Mouse (Mus musculus): ENCODE results near the gene Lyzl6. TPM values are rescaled to one million over a fixed set of nuclear protein-coding genes. Genes with fewer than 3 reads are reported as not detected.
"Not testable (repeated sequence)": the region's sequence is repeated elsewhere in the genome, so short reads cannot be mapped to it uniquely, and the experiment has no call there.

Lyzl6 gene
- not detected in 2 replicates for polyA plus RNA-seq (2012; rRNA removed)
- polyA plus RNA-seq (2014; fragmentation: Nextera tagmentation; extraction: Ambion mirVana), result not detected in 2 replicates

DNA sequence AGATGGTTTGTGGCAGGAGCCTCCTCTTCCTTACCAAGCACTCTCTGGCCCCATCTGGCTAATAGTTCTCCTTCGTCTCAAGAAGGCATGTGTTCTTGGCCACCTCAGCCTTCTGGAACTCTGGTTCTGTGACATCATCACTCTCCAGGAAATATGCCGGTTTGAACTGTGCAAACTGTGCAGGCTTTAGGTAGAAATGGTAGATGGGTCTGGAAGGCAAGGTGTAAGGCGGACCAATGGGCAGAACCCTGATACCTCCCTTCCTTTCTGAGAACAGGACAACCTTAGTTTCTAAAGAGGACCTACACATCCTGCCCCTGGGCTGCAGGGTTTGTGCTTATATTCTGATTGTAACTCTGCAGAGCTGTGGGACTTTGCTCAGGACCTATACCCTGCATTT, at the start of gene Lyzl6:
Lyzl6 (minus strand) TSS at position 101 of the 400 bp plus-strand sequence.
- Histone ChIP-seq H3K9me3 (ENCODE audit: control insufficient read depth, low read length) (no peaks in the 10 kb centered on the region), H3K36me3 (replicated peaks; ENCODE audit: control insufficient read depth, insufficient read depth, low read depth) (no peaks in the 10 kb centered on the region), H3K4me2 (ENCODE audit: low read depth) (no peak within 1 kb of the TSS), H3K9ac (replicated peaks) (no peak within 1 kb of the TSS), H3K4me1 (replicated peaks; ENCODE audit: control insufficient read depth in 2 of 2, insufficient read depth in 2 of 2, low read length in 1 of 2) (no peaks in the 10 kb centered on the region), H3K4me3 (ENCODE audit: insufficient read depth in 1 of 2, low read depth in 2 of 2, low read length in 2 of 2) (no peak within 1 kb of the TSS), H3K27ac (no peak within 1 kb of the TSS), H3K27me3 (ENCODE audit: control insufficient read depth, insufficient read depth, low read length) (peaks cover 4% of the 10 kb centered on the region)
- TF ChIP-seq EP300 (IDR thresholded peaks at IDR 0.05; ENCODE audit: low read depth) (no peak), CTCF (IDR thresholded peaks at IDR 0.05; ENCODE audit: low read depth) (no peak)
- DNase-seq (ENCODE audit: low read depth in 3 of 3, low spot score in 3 of 3) (no peak), ATAC-seq (ENCODE audit: insufficient read depth) (no peak)
- WGBS (ENCODE audit: insufficient replicate concordance), result 44% methylated on average over 3 of the region's 3 CpGs

DNA sequence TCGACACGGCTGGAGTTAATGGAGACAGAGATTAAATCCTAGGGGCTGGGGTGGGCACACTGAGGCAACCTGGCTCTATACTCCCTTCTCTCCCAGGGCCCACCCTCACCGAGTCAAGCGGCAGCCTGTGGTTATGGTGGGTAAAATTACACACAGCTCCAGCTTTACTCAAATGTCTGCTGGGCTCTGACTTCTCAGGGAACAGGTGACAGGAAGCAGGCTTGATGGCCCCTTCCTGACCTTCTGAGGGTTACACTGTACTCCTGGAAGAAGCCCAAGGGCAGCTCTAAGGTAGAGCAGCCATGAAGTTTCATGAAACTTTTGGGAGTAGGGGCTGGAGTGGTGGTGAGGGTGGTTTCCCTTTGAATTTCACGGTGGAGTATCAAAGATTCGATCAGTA, 48.0 kb upstream of the Lyzl6 start:
- Histone ChIP-seq H3K4me2 (ENCODE audit: low read depth) (no peak overlapping the region), H3K27me3 (ENCODE audit: control insufficient read depth, insufficient read depth, low read length) (no peaks in the 10 kb centered on the region), H3K36me3 (replicated peaks; ENCODE audit: control insufficient read depth, insufficient read depth, low read depth) (peaks cover 23% of the 10 kb centered on the region), H3K27ac (no peak overlapping the region), H3K9me3 (ENCODE audit: control insufficient read depth, low read length) (no peaks in the 10 kb centered on the region), H3K4me1 (replicated peaks; ENCODE audit: control insufficient read depth in 2 of 2, insufficient read depth in 2 of 2, low read length in 1 of 2) (peaks cover 0 to 7% of the 10 kb centered on the region in 2 experiments; a peak in 2 of 4 replicates), H3K9ac (replicated peaks) (no peak overlapping the region), H3K4me3 (ENCODE audit: insufficient read depth in 1 of 2, low read depth in 2 of 2, low read length in 2 of 2) (no peak overlapping the region)
- ATAC-seq (ENCODE audit: insufficient read depth), result no peak
- DNase-seq (ENCODE audit: low read depth in 3 of 3, low spot score in 3 of 3), result no peak
- 60% methylated on average over 6 of the region's 6 CpGs for WGBS (ENCODE audit: insufficient replicate concordance)
- no peak for TF ChIP-seq EP300 (IDR thresholded peaks at IDR 0.05; ENCODE audit: low read depth)
- no peak for TF ChIP-seq CTCF (IDR thresholded peaks at IDR 0.05; ENCODE audit: low read depth)

DNA sequence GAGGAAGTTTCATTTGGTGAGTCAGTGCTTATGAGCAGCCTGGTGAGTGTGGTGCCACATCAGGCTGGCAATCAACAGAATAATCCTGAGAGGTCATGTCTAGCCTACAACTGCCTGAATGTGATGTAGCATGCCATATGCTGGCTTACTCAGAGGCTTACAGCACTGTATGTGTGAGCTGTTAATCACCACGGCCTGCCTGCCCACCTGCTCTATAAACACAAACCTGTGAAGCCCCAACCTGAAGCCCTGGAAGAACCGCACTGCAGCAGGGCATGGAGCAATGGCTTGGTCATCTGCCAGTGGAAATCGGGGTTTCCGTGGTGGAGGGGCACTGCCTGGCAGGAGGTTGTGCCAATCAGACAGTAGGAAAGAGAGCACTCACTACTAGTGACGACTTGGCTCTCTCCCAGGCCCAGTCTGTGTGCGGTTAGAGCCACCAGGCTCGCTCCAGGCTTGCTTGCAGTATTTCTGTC, 46.6 kb upstream of the Lyzl6 start:
- no peak overlapping the region for H3K27ac ChIP-seq
- no peak for TF ChIP-seq EP300 (IDR thresholded peaks at IDR 0.05; ENCODE audit: low read depth)
- no peak for TF ChIP-seq CTCF (IDR thresholded peaks at IDR 0.05; ENCODE audit: low read depth)
- H3K27me3 ChIP-seq (ENCODE audit: control insufficient read depth, insufficient read depth, low read length), result no peaks in the 10 kb centered on the region
- H3K9ac ChIP-seq (replicated peaks), result no peak overlapping the region
- DNase-seq (ENCODE audit: low read depth in 3 of 3, low spot score in 3 of 3) (no peak), ATAC-seq (ENCODE audit: insufficient read depth) (no peak)
- H3K4me3 ChIP-seq (ENCODE audit: insufficient read depth in 1 of 2, low read depth in 2 of 2, low read length in 2 of 2), result no peak overlapping the region
- H3K9me3 ChIP-seq (ENCODE audit: control insufficient read depth, low read length), result no peaks in the 10 kb centered on the region
- peaks cover 25% of the 10 kb centered on the region for H3K36me3 ChIP-seq (replicated peaks; ENCODE audit: control insufficient read depth, insufficient read depth, low read depth)
- H3K4me1 ChIP-seq (replicated peaks; ENCODE audit: control insufficient read depth in 2 of 2, insufficient read depth in 2 of 2, low read length in 1 of 2), result peaks cover 0 to 7% of the 10 kb centered on the region in 2 experiments; a peak in 2 of 4 replicates
- H3K4me2 ChIP-seq (ENCODE audit: low read depth), result no peak overlapping the region
- 76% methylated on average over 7 of the region's 7 CpGs for WGBS (ENCODE audit: insufficient replicate concordance)

DNA sequence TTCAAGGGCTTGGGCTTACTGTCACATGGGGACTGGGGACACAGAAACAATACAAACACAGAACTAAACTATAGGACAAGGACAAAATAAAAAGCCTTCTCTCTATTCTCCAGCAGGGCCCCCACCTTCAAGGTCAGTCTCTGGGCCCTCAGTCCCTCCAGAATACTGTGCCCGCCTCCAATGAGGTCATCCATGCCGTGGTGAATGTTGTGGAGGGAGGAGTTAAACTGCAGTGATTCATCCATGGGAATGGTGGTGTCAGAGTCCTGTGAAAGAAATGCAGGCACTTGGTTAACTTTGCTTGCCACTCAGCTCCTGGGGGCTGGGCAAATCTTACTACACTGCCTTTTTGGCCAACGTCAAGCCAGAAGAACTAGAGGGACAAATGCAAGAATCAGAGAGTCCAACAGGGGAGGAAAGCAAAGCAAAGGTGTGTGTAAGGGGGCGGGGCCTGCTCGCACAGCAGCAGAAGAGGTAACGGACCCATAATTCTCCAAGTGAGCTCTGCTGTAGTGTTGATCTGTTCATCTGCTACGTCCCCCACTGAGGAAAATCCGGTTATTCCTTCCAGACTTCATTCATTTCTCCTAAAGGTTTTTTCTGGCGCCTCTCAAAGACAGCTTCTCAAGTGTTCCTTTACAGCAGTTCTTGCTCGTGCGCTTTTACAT, 45.1 kb upstream of the Lyzl6 start:
- Histone ChIP-seq H3K36me3 (replicated peaks; ENCODE audit: control insufficient read depth, insufficient read depth, low read depth) (peaks cover 31% of the 10 kb centered on the region), H3K9ac (replicated peaks) (no peak overlapping the region), H3K4me1 (replicated peaks; ENCODE audit: control insufficient read depth in 2 of 2, insufficient read depth in 2 of 2, low read length in 1 of 2) (no peaks in the 10 kb centered on the region), H3K27me3 (ENCODE audit: control insufficient read depth, insufficient read depth, low read length) (no peaks in the 10 kb centered on the region), H3K4me2 (ENCODE audit: low read depth) (no peak overlapping the region), H3K27ac (no peak overlapping the region), H3K9me3 (ENCODE audit: control insufficient read depth, low read length) (no peaks in the 10 kb centered on the region), H3K4me3 (ENCODE audit: insufficient read depth in 1 of 2, low read depth in 2 of 2, low read length in 2 of 2) (no peak overlapping the region)
- TF ChIP-seq EP300 (IDR thresholded peaks at IDR 0.05; ENCODE audit: low read depth) (no peak), CTCF (IDR thresholded peaks at IDR 0.05; ENCODE audit: low read depth) (no peak)
- DNase-seq (ENCODE audit: low read depth in 3 of 3, low spot score in 3 of 3) (no peak), ATAC-seq (ENCODE audit: insufficient read depth) (no peak)
- WGBS (ENCODE audit: insufficient replicate concordance), result 80% methylated on average over 11 of the region's 11 CpGs

DNA sequence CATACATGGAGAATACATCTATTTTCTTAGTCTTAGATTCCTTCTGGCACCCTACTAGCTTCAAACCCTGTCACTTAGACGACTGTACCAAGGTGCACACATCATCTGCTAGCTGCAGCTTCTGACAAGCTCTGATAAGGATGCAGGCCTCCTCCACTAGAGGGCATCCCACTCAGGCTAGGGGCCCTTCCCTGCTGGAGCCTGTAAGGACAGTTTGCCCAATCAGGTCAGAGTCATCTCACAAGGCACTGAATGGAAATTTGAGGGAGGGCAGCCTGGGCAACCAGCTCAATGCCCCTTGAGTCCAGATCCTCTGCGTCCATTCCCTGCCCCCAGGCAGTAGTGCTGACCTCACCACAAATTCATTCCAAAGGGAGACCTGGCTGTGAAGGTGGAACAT, 38.4 kb upstream of the Lyzl6 start:
- H3K4me2 ChIP-seq (ENCODE audit: low read depth), result not testable (repeated sequence)

More for the DNA sequence above, 38.4 kb upstream of the Lyzl6 start:
- DNase-seq (ENCODE audit: low read depth in 3 of 3, low spot score in 3 of 3); H3K4me3 ChIP-seq (ENCODE audit: insufficient read depth in 1 of 2, low read depth in 2 of 2, low read length in 2 of 2); H3K9me3 ChIP-seq (ENCODE audit: control insufficient read depth, low read length); H3K4me1 ChIP-seq (replicated peaks; ENCODE audit: control insufficient read depth in 2 of 2, insufficient read depth in 2 of 2, low read length in 1 of 2); H3K9ac ChIP-seq (replicated peaks); H3K27ac ChIP-seq; H3K27me3 ChIP-seq (ENCODE audit: control insufficient read depth, insufficient read depth, low read length): not testable (repeated sequence)
- 0 out of 2 replicates have a peak, but pooled peaks have one; percentile 41 for ATAC-seq (ENCODE audit: insufficient read depth)
- H3K36me3 ChIP-seq (replicated peaks; ENCODE audit: control insufficient read depth, insufficient read depth, low read depth), result peaks cover 14% of the 10 kb centered on the region
- TF ChIP-seq CTCF (IDR thresholded peaks at IDR 0.05; ENCODE audit: low read depth), result peak; percentile 74
- WGBS (ENCODE audit: insufficient replicate concordance), result 25% methylated on average over 2 of the region's 2 CpGs
